Mouse (Mus musculus): Measurements from ENCODE around the gene Gdpd1.

Gene Gdpd1

GRCm38 (mm10) chr11:87026096-87026875 is 47.6 kb downstream of the Gdpd1 start:
- in situ Hi-C loops (cut with MboI, MseI) = loop anchor here in 1 of 2 experiments (10.0 kb wide), 1 partner anchor 581 kb away; no protein-coding TSS in a partner anchor

- in situ Hi-C loops (cut with MboI, MseI) = loop anchor here in 1 of 2 experiments (10.0 kb wide), 1 partner anchor 581 kb away; no protein-coding TSS in a partner anchor
Measured at GRCm38 (mm10) chr11:87025351-87025750, 48.5 kb downstream of the Gdpd1 start.

- in situ Hi-C loops (cut with MboI, MseI) = loop anchor here in 1 of 2 experiments (10.0 kb wide), 1 partner anchor 578 kb away; no protein-coding TSS in a partner anchor
Measured at GRCm38 (mm10) chr11:87023240-87023639, 50.6 kb downstream of the Gdpd1 start.

GRCm38 (mm10) chr11:87022765-87023164 is 51.1 kb downstream of the Gdpd1 start:
- in situ Hi-C loops (cut with MboI, MseI) = loop anchor here in 1 of 2 experiments (10.0 kb wide), 1 partner anchor 578 kb away; no protein-coding TSS in a partner anchor

GRCm38 (mm10) chr11:87021551-87021950 is 52.3 kb downstream of the Gdpd1 start:
- in situ Hi-C loops (cut with MboI, MseI) = loop anchor here in 1 of 2 experiments (10.0 kb wide), 1 partner anchor 577 kb away; no protein-coding TSS in a partner anchor

- in situ Hi-C loops (cut with MboI, MseI) = loop anchor here in 1 of 2 experiments (10.0 kb wide), 1 partner anchor 576 kb away; no protein-coding TSS in a partner anchor
Measured at GRCm38 (mm10) chr11:87020449-87020848, 53.4 kb downstream of the Gdpd1 start.

- in situ Hi-C loops (cut with MboI, MseI) = loop anchor here in 1 of 2 experiments (10.0 kb wide), 1 partner anchor 245 kb away; no protein-coding TSS in a partner anchor
Measured at GRCm38 (mm10) chr11:87019431-87019830, 54.4 kb downstream of the Gdpd1 start.

GRCm38 (mm10) chr11:87018081-87018480 is 55.8 kb downstream of the Gdpd1 start:
- in situ Hi-C loops (cut with MboI, MseI) = loop anchor here in 1 of 2 experiments (10.0 kb wide), 1 partner anchor 243 kb away; no protein-coding TSS in a partner anchor

- in situ Hi-C loops (cut with MboI, MseI) = loop anchor here in 1 of 2 experiments (10.0 kb wide), 1 partner anchor 241 kb away; no protein-coding TSS in a partner anchor
Measured at GRCm38 (mm10) chr11:87015691-87016090, 58.2 kb downstream of the Gdpd1 start.

GRCm38 (mm10) chr11:87010476-87010875 is 63.4 kb downstream of the Gdpd1 start:
- in situ Hi-C loops (cut with MboI, MseI) = loop anchor here in 1 of 2 experiments (10.0 kb wide), 1 partner anchor 236 kb away; no protein-coding TSS in a partner anchor

GRCm38 (mm10) chr11:87007371-87007770 is 66.5 kb downstream of the Gdpd1 start:
- in situ Hi-C loops (cut with MboI, MseI) = loop anchor here (5.0 to 10.0 kb wide), 3 partner anchors 95 to 453 kb away; no protein-coding TSS in a partner anchor

- in situ Hi-C loops (cut with MboI, MseI) = loop anchor here (5.0 to 10.0 kb wide), 3 partner anchors 93 to 450 kb away; no protein-coding TSS in a partner anchor
Measured at GRCm38 (mm10) chr11:87004960-87005755, 68.7 kb downstream of the Gdpd1 start.

- in situ Hi-C loops (cut with MboI, MseI) = loop anchor here in 1 of 2 experiments (10.0 kb wide), 2 partner anchors 327 to 447 kb away; no protein-coding TSS in a partner anchor
Measured at GRCm38 (mm10) chr11:87002078-87002829, 71.6 kb downstream of the Gdpd1 start.

GRCm38 (mm10) chr11:87001217-87001616 is 72.6 kb downstream of the Gdpd1 start:
- in situ Hi-C loops (cut with MboI, MseI) = loop anchor here in 1 of 2 experiments (10.0 kb wide), 2 partner anchors 326 to 446 kb away; no protein-coding TSS in a partner anchor

GRCm38 (mm10) chr11:86996266-86996665 is 77.6 kb downstream of the Gdpd1 start:
- in situ Hi-C loops (cut with MboI, MseI) = loop anchor here (5.0 to 10.0 kb wide), 3 partner anchors 94 to 429 kb away; partner anchors contain the start of gene Cltc (in 1 of the 2)

- in situ Hi-C loops (cut with MboI, MseI) = loop anchor here (5.0 to 10.0 kb wide), 3 partner anchors 93 to 428 kb away; partner anchors contain the start of gene Cltc (in 1 of the 2)
Measured at GRCm38 (mm10) chr11:86995625-86996221, 78.1 kb downstream of the Gdpd1 start.

GRCm38 (mm10) chr11:86994791-86995624 is 78.9 kb downstream of the Gdpd1 start:
- in situ Hi-C loops (cut with MboI, MseI) = loop anchor here (5.0 to 10.0 kb wide), 3 partner anchors 93 to 428 kb away; partner anchors contain the start of gene Cltc (in 1 of the 2)

- in situ Hi-C loops (cut with MboI, MseI) = loop anchor here in 1 of 2 experiments (10.0 kb wide), 1 partner anchor 240 kb away; the partner anchor contains the start of gene Cltc
Measured at GRCm38 (mm10) chr11:86994330-86994729, 79.5 kb downstream of the Gdpd1 start.

Measured in T-helper 17 cell (primary cell).